Mouse (Mus musculus): ENCODE measurements around the gene Kcnj6. TPM values are rescaled to one million over a fixed set of nuclear protein-coding genes. Genes with fewer than 3 reads are reported as not detected.

The Kcnj6 gene
- polyA plus RNA-seq, 1 experiment from 2014 or later = not detected

- 90% methylated on average over 9 of the region's 9 CpGs for WGBS
- no peaks in the 10 kb centered on the region for H3K27me3 ChIP-seq (ENCODE audit: insufficient read depth, poor library complexity, severe bottlenecking)
- H3K4me3 ChIP-seq = no peak overlapping the region
- H3K27ac ChIP-seq = no peak overlapping the region
- H3K9me3 ChIP-seq = no peaks in the 10 kb centered on the region
- no peak for DNase-seq (ENCODE audit: low spot score)
- H3K4me1 ChIP-seq (replicated peaks) = no peaks in the 10 kb centered on the region
- no peaks in the 10 kb centered on the region for H3K36me3 ChIP-seq
These were observed 18.0 kb downstream of the Kcnj6 start for GRCm38 (mm10) chr16:94979499-94979898.

GRCm38 (mm10) chr16:94972080-94972855 lies 25.2 kb downstream of the Kcnj6 start:
- H3K27me3 ChIP-seq (ENCODE audit: insufficient read depth, poor library complexity, severe bottlenecking) = no peaks in the 10 kb centered on the region
- H3K27ac ChIP-seq = no peak overlapping the region
- 51% methylated on average over 14 of the region's 14 CpGs for WGBS
- H3K4me1 ChIP-seq (replicated peaks) = peaks cover 5% of the 10 kb centered on the region; the same call in 1 of the 2 replicates
- no peaks in the 10 kb centered on the region for H3K9me3 ChIP-seq
- H3K36me3 ChIP-seq = no peaks in the 10 kb centered on the region
- H3K4me3 ChIP-seq = no peak overlapping the region
- peak; percentile 59 for DNase-seq (ENCODE audit: low spot score)

GRCm38 (mm10) chr16:94968941-94969340 lies 28.6 kb downstream of the Kcnj6 start:
- WGBS = 77% methylated on average over 6 of the region's 6 CpGs
- Histone ChIP-seq H3K9me3 (no peaks in the 10 kb centered on the region), H3K4me3 (no peak overlapping the region), H3K27ac (no peak overlapping the region), H3K36me3 (no peaks in the 10 kb centered on the region), H3K4me1 (replicated peaks) (peaks cover 5% of the 10 kb centered on the region; the same call in 1 of the 2 replicates), H3K27me3 (ENCODE audit: insufficient read depth, poor library complexity, severe bottlenecking) (no peaks in the 10 kb centered on the region)
- no peak for DNase-seq (ENCODE audit: low spot score)

- no peak overlapping the region for H3K4me3 ChIP-seq
- H3K9me3 ChIP-seq = no peaks in the 10 kb centered on the region
- no peaks in the 10 kb centered on the region for H3K27me3 ChIP-seq (ENCODE audit: insufficient read depth, poor library complexity, severe bottlenecking)
- peaks cover 5% of the 10 kb centered on the region; the same call in 1 of the 2 replicates for H3K4me1 ChIP-seq (replicated peaks)
- 86% methylated on average over 2 of the region's 2 CpGs for WGBS
- H3K36me3 ChIP-seq = no peaks in the 10 kb centered on the region
- DNase-seq (ENCODE audit: low spot score) = no peak
- H3K27ac ChIP-seq = no peak overlapping the region
These were observed 29.0 kb downstream of the Kcnj6 start for GRCm38 (mm10) chr16:94968472-94968871.

- H3K36me3 ChIP-seq = no peaks in the 10 kb centered on the region
These were observed 40.2 kb downstream of the Kcnj6 start for GRCm38 (mm10) chr16:94957156-94957828.

GRCm38 (mm10) chr16:94956410-94956809 lies 41.1 kb downstream of the Kcnj6 start:
- Histone ChIP-seq H3K27me3 (ENCODE audit: insufficient read depth, poor library complexity, severe bottlenecking) (no peaks in the 10 kb centered on the region), H3K36me3 (no peaks in the 10 kb centered on the region), H3K4me3 (no peak overlapping the region), H3K9me3 (no peaks in the 10 kb centered on the region), H3K27ac (no peak overlapping the region), H3K4me1 (replicated peaks) (peaks cover 6% of the 10 kb centered on the region; the same call in 1 of the 2 replicates)
- 94% methylated on average over 6 of the region's 6 CpGs for WGBS
- DNase-seq (ENCODE audit: low spot score) = no peak

More at GRCm38 (mm10) chr16:94957156-94957828, 40.2 kb downstream of the Kcnj6 start:
- peak; percentile 4 for DNase-seq (ENCODE audit: low spot score)
- whole genome bisulfite sequencing = 91% methylated on average over 9 of the region's 9 CpGs
- no peaks in the 10 kb centered on the region for H3K27me3 ChIP-seq (ENCODE audit: insufficient read depth, poor library complexity, severe bottlenecking)
- no peak overlapping the region for H3K27ac ChIP-seq
- H3K9me3 ChIP-seq = no peaks in the 10 kb centered on the region
- H3K4me3 ChIP-seq = no peak overlapping the region
- H3K4me1 ChIP-seq (replicated peaks) = peaks cover 6% of the 10 kb centered on the region; the same call in 1 of the 2 replicates

GRCm38 (mm10) chr16:94953294-94953693 lies 44.2 kb downstream of the Kcnj6 start:
- 75% methylated on average over 1 of the region's 1 CpGs for WGBS
- no peak overlapping the region for H3K27ac ChIP-seq
- H3K9me3 ChIP-seq = no peaks in the 10 kb centered on the region
- H3K4me1 ChIP-seq (replicated peaks) = no peaks in the 10 kb centered on the region
- H3K27me3 ChIP-seq (ENCODE audit: insufficient read depth, poor library complexity, severe bottlenecking) = no peaks in the 10 kb centered on the region
- no peaks in the 10 kb centered on the region for H3K36me3 ChIP-seq
- no peak for DNase-seq (ENCODE audit: low spot score)
- no peak overlapping the region for H3K4me3 ChIP-seq

- no peak for DNase-seq (ENCODE audit: low spot score)
- Histone ChIP-seq H3K4me1 (replicated peaks) (no peaks in the 10 kb centered on the region), H3K9me3 (no peaks in the 10 kb centered on the region), H3K27ac (no peak overlapping the region), H3K4me3 (no peak overlapping the region), H3K27me3 (ENCODE audit: insufficient read depth, poor library complexity, severe bottlenecking) (no peaks in the 10 kb centered on the region), H3K36me3 (no peaks in the 10 kb centered on the region)
- WGBS = 90% methylated on average over 7 of the region's 7 CpGs
These were observed 48.3 kb downstream of the Kcnj6 start for GRCm38 (mm10) chr16:94949172-94949571.

GRCm38 (mm10) chr16:94946848-94947247 lies 50.7 kb downstream of the Kcnj6 start:
- Histone ChIP-seq H3K27me3 (ENCODE audit: insufficient read depth, poor library complexity, severe bottlenecking) (no peaks in the 10 kb centered on the region), H3K36me3 (no peaks in the 10 kb centered on the region), H3K4me3 (no peak overlapping the region), H3K9me3 (no peaks in the 10 kb centered on the region), H3K4me1 (replicated peaks) (no peaks in the 10 kb centered on the region), H3K27ac (no peak overlapping the region)
- DNase-seq (ENCODE audit: low spot score) = no peak
- 85% methylated on average over 5 of the region's 5 CpGs for WGBS

GRCm38 (mm10) chr16:94932702-94933101 lies 64.8 kb downstream of the Kcnj6 start:
- H3K27me3 ChIP-seq (ENCODE audit: insufficient read depth, poor library complexity, severe bottlenecking) = no peaks in the 10 kb centered on the region; the same call in 1 of the 2 replicates
- DNase-seq (ENCODE audit: low spot score) = no peak
- peaks cover 16% of the 10 kb centered on the region for H3K4me1 ChIP-seq (replicated peaks)
- no peaks in the 10 kb centered on the region for H3K9me3 ChIP-seq
- H3K27ac ChIP-seq = no peak overlapping the region
- WGBS = 87% methylated on average over 8 of the region's 8 CpGs
- no peaks in the 10 kb centered on the region for H3K36me3 ChIP-seq
- no peak overlapping the region for H3K4me3 ChIP-seq

- 8% methylated on average over 21 of the region's 21 CpGs for WGBS
These were observed 65.9 kb downstream of the Kcnj6 start for GRCm38 (mm10) chr16:94931343-94932301.

GRCm38 (mm10) chr16:94925364-94925763 lies 72.1 kb downstream of the Kcnj6 start:
- H3K27me3 ChIP-seq (ENCODE audit: insufficient read depth, poor library complexity, severe bottlenecking) = no peaks in the 10 kb centered on the region
- WGBS = 41% methylated on average over 6 of the region's 6 CpGs
- H3K4me1 ChIP-seq (replicated peaks) = peaks cover 13% of the 10 kb centered on the region
- H3K36me3 ChIP-seq = no peaks in the 10 kb centered on the region
- no peak overlapping the region for H3K4me3 ChIP-seq
- H3K9me3 ChIP-seq = no peaks in the 10 kb centered on the region
- no peak overlapping the region for H3K27ac ChIP-seq
- no peak for DNase-seq (ENCODE audit: low spot score)

More at GRCm38 (mm10) chr16:94931343-94932301, 65.9 kb downstream of the Kcnj6 start:
- Histone ChIP-seq H3K27me3 (ENCODE audit: insufficient read depth, poor library complexity, severe bottlenecking) (no peaks in the 10 kb centered on the region; the same call in 1 of the 2 replicates), H3K36me3 (no peaks in the 10 kb centered on the region), H3K27ac (peak overlapping the region; percentile 56), H3K9me3 (no peaks in the 10 kb centered on the region), H3K4me3 (peak overlapping the region; percentile 30), H3K4me1 (replicated peaks) (peaks cover 16% of the 10 kb centered on the region)
- peak; percentile 10 for DNase-seq (ENCODE audit: low spot score)

Data from hindbrain, embryonic 10.5 days (tissue).